Mouse (Mus musculus) liver, embryonic 14.5 days (tissue): ENCODE results near the gene Krtap9-3.

Experiments
- CTCF ChIP-seq: IDR thresholded peaks from 2 replicates; pipeline ENCODE4 v1.5.1; 2016; ENCODE audit warnings: antibody characterized with exemption, low read depth, control low read depth
- EP300 ChIP-seq: IDR thresholded peaks from 2 replicates; pipeline ENCODE4 v1.6.1; 2016; ENCODE audit warnings: antibody characterized with exemption, low read depth

- TF ChIP-seq CTCF (no peak), EP300 (no peak)
Observed at GRCm38 (mm10) chr11:99609126-99609525, 11.2 kb upstream of the Krtap9-3 start.
